Mouse (Mus musculus) brain, embryonic 14.5 days (tissue): ENCODE results near the gene Inhbe. TPM values are rescaled to one million over a fixed set of nuclear protein-coding genes. Genes with fewer than 3 reads are reported as not detected.
A peak's percentile ranks its signal among the peaks of the same experiment; 100 is the strongest.

Source experiments
- DNase-seq: peaks from one replicate; pipeline ENCODE4 v3.0.0-alpha.2; 2011; ENCODE audit warnings: low read depth
- CTCF ChIP-seq: fragments of 200-500 bp; IDR thresholded peaks from 2 replicates; pipeline ENCODE4 v1.5.1; 2012; ENCODE audit warnings: inconsistent platforms, mild to moderate bottlenecking, moderate library complexity, borderline replicate concordance; ENCODE audit not compliant: insufficient read depth, insufficient read length; ENCODE audit errors: extremely low read depth
- POLR2A ChIP-seq: fragments of 200-500 bp; IDR thresholded peaks from 2 replicates; pipeline ENCODE4 v1.6.1; 2012; ENCODE audit warnings: mild to moderate bottlenecking, inconsistent platforms, borderline replicate concordance; ENCODE audit not compliant: poor library complexity, insufficient read depth, insufficient read length, severe bottlenecking; ENCODE audit errors: extremely low read depth
- polyA plus RNA-seq: library from polyadenylated mRNA; depleted of rRNA; stranded (reverse); fragments of >200 nt; gene quantifications from 2 replicates; pipeline ENCODE4 v1.2.3, GENCODE M21; 2012

Gene Inhbe
- polyA plus RNA-seq, 1 experiment = not detected

- no peak for DNase-seq
- TF ChIP-seq POLR2A (no peak), CTCF (no peak)
Measured at GRCm38 (mm10) chr10:127341360-127341690, 12.9 kb downstream of the Inhbe start.

DNA sequence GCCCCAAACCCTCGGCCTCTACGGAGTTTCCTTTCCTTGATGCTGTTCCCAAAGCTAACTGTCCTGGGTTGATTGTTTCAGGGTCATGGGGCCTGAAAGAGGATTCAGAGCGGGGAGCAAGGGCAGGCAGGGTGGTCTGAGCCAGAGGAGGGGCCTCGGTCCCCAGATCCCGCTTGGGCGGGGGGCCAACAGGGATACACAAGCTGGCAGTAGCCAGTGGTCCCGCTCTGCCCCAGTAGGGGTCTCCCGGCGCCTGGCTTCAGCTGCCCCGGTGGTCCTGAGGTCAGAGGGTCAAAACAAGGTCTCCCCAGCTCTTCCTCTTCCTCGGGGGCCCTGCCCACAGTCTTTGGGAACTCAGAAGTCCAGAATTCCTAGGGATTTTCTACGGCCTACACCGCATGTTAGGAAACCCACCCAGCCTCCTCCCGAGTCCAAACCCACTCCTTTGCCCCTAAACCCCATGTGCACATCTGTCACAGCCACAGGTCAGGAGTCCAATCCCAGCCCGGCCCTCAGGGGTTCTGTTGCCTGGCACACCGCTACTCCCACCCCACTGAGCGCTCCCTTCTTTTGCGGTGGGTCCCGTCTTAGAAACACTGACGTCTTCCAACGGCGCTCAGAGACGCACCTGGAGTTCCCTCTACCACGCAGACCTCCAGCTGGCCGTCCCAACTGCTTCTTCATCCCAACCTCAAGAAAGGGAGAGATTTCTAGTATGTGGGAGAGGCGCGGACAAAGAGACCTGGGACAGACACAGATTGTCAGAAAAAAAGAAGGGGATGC is 13.4 kb downstream of the Inhbe start:
- TF ChIP-seq POLR2A = no peak
- no peak for TF ChIP-seq CTCF
- DNase-seq = peak; percentile 56

DNA sequence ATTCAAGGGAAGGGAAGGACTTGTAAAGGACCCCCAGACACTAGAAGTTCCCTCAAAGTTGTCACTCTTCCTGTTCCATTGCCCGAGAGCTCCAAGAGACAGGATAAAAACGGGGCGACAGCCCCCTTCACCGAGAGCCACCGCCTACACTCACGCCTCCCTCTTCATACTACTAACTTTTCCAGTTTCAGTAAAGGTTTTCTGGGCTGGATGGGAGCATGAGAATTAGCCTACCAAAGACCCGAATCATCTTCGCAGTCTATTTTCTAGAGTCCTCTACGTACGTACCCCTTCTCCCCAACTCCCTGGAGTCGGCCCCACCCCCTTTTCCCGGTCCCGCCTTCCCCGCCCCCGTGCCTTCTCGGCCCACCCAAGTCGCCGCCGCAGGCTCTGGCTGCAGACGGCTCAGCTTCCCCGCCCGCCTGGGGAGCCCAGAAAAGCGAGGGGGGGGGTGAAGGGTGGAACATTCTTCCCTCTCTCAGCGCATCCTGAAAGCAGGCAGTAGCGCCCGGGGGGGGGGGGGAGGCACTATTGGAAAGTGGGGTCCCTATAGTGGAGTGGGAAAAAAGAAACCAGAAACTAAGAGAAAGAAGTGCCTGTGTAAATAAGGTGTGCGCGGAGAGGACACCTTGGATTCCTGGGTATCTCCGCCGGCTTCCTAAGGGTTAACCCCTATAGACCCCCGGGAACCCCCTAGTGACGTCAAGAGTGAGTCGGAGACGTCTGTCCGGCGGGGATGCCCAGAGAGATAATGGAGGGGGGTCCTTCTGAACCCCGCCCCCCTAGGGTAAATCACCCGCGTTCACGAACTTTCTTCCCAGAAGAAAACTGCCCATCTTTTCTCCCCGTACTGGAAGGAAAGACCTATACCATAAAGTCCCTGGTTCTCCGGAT is 14.3 kb downstream of the Inhbe start:
- peak; percentile 79 for DNase-seq
- TF ChIP-seq CTCF (no peak), POLR2A (no peak)

DNA sequence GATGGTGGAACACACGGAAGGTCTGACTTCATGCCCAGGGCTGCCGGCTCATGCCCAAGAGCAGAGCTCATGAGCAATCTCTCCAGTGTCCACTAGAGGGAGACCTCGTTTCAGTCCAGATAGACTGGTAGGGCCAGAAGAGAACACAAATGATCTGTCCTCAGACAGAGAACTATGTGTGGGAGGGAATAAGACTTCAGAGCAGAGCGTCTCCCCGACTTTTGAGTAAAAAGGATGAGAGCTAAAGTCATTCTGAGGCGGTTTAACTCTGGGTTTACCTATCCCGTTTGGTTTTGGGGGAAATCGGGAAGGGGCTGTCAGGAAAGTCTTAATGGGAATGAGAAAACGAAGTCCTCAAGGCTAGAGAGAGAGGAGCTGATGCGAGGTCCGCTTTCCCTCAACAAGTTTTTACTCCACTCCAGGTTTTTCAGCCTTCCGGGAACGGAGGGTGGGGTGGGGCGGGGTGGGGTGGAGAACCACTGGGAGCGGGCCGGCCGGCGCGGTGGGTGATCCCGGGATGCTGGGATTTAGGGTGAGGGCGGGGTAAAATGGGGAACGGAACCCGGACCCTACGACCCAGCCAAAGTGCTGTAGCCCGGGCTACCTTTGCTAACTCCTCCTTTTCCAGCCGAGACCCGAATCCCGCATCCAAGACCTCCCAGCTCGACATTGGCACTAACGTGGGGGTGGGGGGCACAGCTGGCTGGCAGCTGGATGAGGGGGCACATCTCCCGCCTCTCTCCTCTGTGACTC is 15.1 kb downstream of the Inhbe start:
- DNase-seq = peak; percentile 93
- TF ChIP-seq POLR2A = no peak
- TF ChIP-seq CTCF = peak; percentile 90

- no peak for TF ChIP-seq CTCF
- DNase-seq = no peak
Measured at GRCm38 (mm10) chr10:127337536-127338099, 16.6 kb downstream of the Inhbe start.

GRCm38 (mm10) chr10:127336952-127337351 is 17.3 kb downstream of the Inhbe start:
- TF ChIP-seq POLR2A = no peak
- no peak for TF ChIP-seq CTCF
- DNase-seq = no peak

GRCm38 (mm10) chr10:127335271-127335670 is 18.9 kb downstream of the Inhbe start:
- TF ChIP-seq CTCF = no peak
- TF ChIP-seq POLR2A = no peak
- no peak for DNase-seq

DNA sequence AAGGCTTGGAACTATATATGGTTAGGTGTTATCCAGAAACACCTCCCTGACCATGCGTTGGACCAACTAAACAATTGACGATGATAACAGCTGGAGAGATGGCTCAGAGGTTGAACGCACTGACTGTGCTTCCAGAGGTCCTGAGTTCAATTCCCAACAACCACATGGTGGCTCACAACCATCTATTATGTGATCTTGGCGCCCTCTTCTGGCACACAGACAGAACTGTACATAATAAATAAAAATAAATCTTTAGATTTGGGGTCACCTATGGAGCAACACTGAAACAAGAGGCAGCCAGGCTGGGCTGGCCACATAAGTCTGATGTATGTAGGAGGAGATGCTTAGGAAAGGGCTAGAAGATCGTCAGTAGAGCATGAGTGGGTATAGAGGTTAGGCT is 21.1 kb downstream of the Inhbe start:
- no peak for DNase-seq
- peak; percentile 21; the same call in 1 of the 2 replicates for TF ChIP-seq CTCF
- TF ChIP-seq POLR2A = no peak

DNA sequence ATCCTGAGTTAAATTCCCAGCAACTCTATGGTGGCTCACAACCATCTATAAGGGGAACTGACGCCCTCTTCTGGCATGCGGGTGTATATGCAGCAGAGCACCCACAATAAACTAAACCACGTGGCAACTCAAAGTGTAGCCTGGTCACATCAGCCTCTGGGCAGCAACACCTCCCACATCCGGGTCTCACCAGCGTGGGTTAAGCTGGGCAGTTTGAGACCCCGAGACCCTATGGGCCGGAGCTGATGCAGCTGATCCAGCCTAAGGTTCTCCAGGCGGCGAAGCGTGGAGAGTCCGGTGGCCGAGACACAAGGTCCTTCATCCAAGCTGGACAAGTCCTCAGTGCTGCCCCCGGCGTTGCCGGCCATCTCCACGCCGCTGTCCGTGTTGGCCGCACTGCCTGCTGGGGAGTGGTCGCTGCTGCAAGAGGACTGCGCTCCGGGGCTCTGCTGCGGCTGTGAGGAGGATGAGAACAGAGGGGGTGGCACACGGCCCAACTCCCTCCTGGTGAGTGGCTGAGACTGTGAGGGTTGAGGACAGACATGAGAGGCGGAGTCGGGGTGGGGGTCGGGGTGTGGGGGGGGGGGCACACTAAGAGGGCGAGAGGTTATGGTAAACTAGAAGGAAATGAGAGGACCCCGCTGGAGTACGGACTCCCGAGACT is 21.9 kb downstream of the Inhbe start:
- no peak for TF ChIP-seq POLR2A
- peak; percentile 34; the same call in 1 of the 2 replicates for TF ChIP-seq CTCF
- peak; percentile 42 for DNase-seq

DNA sequence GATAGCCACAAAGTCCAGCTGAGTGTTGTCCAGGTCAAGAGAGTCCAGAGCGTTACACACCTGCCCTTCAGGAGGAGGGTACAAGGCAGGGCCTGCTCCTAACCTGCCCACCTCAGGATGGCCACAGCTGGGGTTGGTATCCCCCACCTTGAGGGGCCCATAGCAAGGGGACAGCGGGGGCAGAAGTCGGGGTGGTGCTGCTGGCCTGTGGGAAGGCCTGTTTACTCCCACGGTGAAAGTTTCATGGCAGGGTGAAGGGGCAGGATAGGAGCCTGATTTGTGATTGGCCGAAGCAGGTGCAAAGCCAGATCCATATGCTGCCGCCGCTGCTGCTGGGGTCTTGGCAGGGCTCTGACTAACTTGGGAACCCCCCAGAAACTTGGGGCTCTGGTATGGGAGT is 24.0 kb downstream of the Inhbe start:
- no peak for DNase-seq
- TF ChIP-seq POLR2A (no peak), CTCF (no peak)

DNA sequence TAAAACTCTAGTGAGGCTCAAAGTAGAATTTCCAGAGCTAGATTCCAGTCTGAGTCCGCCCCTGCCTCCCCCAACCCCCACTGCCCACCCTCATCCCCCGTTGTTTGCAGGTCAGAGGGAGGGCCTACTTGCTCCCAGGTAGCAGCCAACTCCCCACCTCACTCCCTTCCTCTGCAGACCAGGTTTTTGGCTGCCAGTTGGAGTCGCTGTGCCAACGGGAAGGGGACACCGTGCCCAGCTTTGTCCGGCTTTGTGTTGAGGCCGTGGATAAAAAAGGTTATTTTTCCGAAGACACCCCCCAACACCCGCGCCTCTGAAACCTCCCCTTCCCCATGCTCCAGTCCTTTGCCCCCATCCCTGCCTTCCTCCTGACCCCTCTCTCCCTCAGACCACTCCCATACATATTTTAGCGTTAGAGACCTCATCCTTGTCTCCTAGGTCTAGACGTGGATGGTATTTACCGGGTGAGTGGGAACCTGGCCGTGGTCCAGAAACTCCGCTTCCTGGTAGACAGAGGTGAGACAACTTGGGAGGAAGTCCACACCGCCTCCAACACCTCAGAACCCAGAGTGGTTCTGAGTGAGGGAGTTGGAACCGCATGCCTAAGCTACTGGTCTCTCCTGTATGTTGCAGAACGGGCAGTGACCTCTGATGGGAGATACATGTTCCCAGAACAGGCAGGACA is 26.6 kb downstream of the Inhbe start:
- no peak for TF ChIP-seq CTCF
- no peak for TF ChIP-seq POLR2A
- no peak for DNase-seq
